Mouse (Mus musculus) cerebellum, adult 2 months (tissue): ENCODE measurements around the gene Cd300ld4.

Experiments used
- CTCF ChIP-seq: fragments of 200-500 bp; IDR thresholded peaks from 2 replicates; pipeline ENCODE4 v1.5.1; 2011; ENCODE audit warnings: low read depth, mild to moderate bottlenecking, control low read depth, low read length, moderate library complexity, borderline replicate concordance; ENCODE audit not compliant: insufficient read depth
- POLR2A ChIP-seq: fragments of 200-500 bp; IDR thresholded peaks from 2 replicates; pipeline ENCODE4 v1.6.1; 2011; ENCODE audit warnings: low read length, control low read depth, borderline replicate concordance; ENCODE audit not compliant: insufficient read depth

- TF ChIP-seq CTCF (no peak), POLR2A (no peak)
Measured at GRCm38 (mm10) chr11:115075407-115075806, 48.6 kb upstream of the Cd300ld4 start.
